Comparison of ENCODE assay signal across 17 mouse cellular contexts in genomic region chr9:90020866-90021265, GRCm38 (mm10). TPM values are rescaled to one million over a fixed set of nuclear protein-coding genes. Genes with fewer than 3 reads are reported as not detected.
A peak's percentile ranks its signal among the peaks of the same experiment; 100 is the strongest.
DNase-seq lines count a peak whose midpoint lies in the region; ATAC-seq and TF ChIP-seq lines count a peak whose summit lies in the region.
"Had no signal": no experiment of that assay in that cellular context is flagged by ENCODE, and none has a peak within 500 bp of the region (broad histone marks: within the 10 kb centered on the region; RNA-seq: fewer than 3 reads in every experiment).

No protein-coding gene starts in this region.

- H3K27me3 ChIP-seq in forebrain, postnatal 0 days (ENCODE audit: insufficient read depth, low read length): no peaks in the 10 kb centered on the region
- H3K27me3 ChIP-seq in forebrain, embryonic 16.5 days (replicated peaks; ENCODE audit: control insufficient read depth, insufficient read depth, low read length): no peaks in the 10 kb centered on the region
- H3K27me3 ChIP-seq: embryonic facial prominence, embryonic 12.5 days; hindbrain, embryonic 13.5 days; liver, embryonic 13.5 days had no signal

- H3K4me3 ChIP-seq in forebrain, postnatal 0 days (ENCODE audit: low read depth, low read length): no peak overlapping the region
- H3K4me3 ChIP-seq in forebrain, embryonic 16.5 days (replicated peaks; ENCODE audit: low read length): no peak overlapping the region
- H3K4me3 ChIP-seq: embryonic facial prominence, embryonic 12.5 days; hindbrain, embryonic 13.5 days; liver, embryonic 13.5 days had no signal

- no peaks in the 10 kb centered on the region for H3K36me3 ChIP-seq in forebrain, postnatal 0 days (ENCODE audit: insufficient read depth)
- no peaks in the 10 kb centered on the region for H3K36me3 ChIP-seq in forebrain, embryonic 16.5 days (ENCODE audit: control insufficient read depth, insufficient read depth)
- H3K36me3 ChIP-seq: embryonic facial prominence, embryonic 12.5 days; hindbrain, embryonic 13.5 days; liver, embryonic 13.5 days had no signal

- H3K4me2 ChIP-seq in forebrain, postnatal 0 days (ENCODE audit: low read depth): no peak overlapping the region
- no peak overlapping the region for H3K4me2 ChIP-seq in forebrain, embryonic 16.5 days (ENCODE audit: low read length)
- H3K4me2 ChIP-seq: embryonic facial prominence, embryonic 12.5 days; hindbrain, embryonic 13.5 days; liver, embryonic 13.5 days had no signal

- no peaks in the 10 kb centered on the region for H3K9me3 ChIP-seq in forebrain, postnatal 0 days (ENCODE audit: low read length)
- H3K9me3 ChIP-seq in forebrain, embryonic 16.5 days (ENCODE audit: control insufficient read depth, low read length): no peaks in the 10 kb centered on the region
- H3K9me3 ChIP-seq: embryonic facial prominence, embryonic 12.5 days; hindbrain, embryonic 13.5 days; liver, embryonic 13.5 days had no signal

- 62% methylated on average over 6 of the region's 6 CpGs for WGBS in forebrain, postnatal 0 days
- 68% methylated on average over 6 of the region's 6 CpGs for WGBS in forebrain, embryonic 16.5 days

- intact Hi-C loops in left cerebral cortex, postnatal 25 days (cut with DNase I): no loop called here

- TF ChIP-seq CTCF in forebrain, postnatal 0 days (IDR thresholded peaks at IDR 0.05; ENCODE audit: low read depth): no peak

- H3K4me1 ChIP-seq in forebrain, postnatal 0 days (ENCODE audit: insufficient read depth): no peaks in the 10 kb centered on the region
- no peaks in the 10 kb centered on the region for H3K4me1 ChIP-seq in forebrain, embryonic 16.5 days (replicated peaks; ENCODE audit: control insufficient read depth, insufficient read depth, low read length)
- H3K4me1 ChIP-seq: embryonic facial prominence, embryonic 12.5 days; hindbrain, embryonic 13.5 days; liver, embryonic 13.5 days had no signal

- ATAC-seq in forebrain, postnatal 0 days: peak; percentile 65
- no peak for ATAC-seq in forebrain, embryonic 16.5 days
- ATAC-seq in erythroblast, adult 5-6 weeks (replicated peaks; ENCODE audit: low FRiP score, poor library complexity, severe bottlenecking): no peak
- ATAC-seq: intestine, embryonic 16.5 days had no signal

- H3K27ac ChIP-seq in forebrain, postnatal 0 days (ENCODE audit: low read depth, low read length): no peak overlapping the region
- H3K27ac ChIP-seq in forebrain, embryonic 16.5 days (ENCODE audit: low read length): no peak overlapping the region
- H3K27ac ChIP-seq: embryonic facial prominence, embryonic 12.5 days; hindbrain, embryonic 13.5 days; liver, embryonic 13.5 days had no signal

- no peak overlapping the region for H3K9ac ChIP-seq in forebrain, postnatal 0 days
- no peak overlapping the region for H3K9ac ChIP-seq in forebrain, embryonic 16.5 days (replicated peaks; ENCODE audit: low read depth, low read length)
- H3K9ac ChIP-seq: embryonic facial prominence, embryonic 12.5 days; hindbrain, embryonic 13.5 days; liver, embryonic 13.5 days had no signal

- peak; percentile 14 for DNase-seq in forebrain, postnatal 0 days
- DNase-seq in layer of hippocampus, postnatal 14 days (ENCODE audit: low spot score in 2 of 2): peak; percentile 60 to 84
- DNase-seq in left cerebral cortex, postnatal 25 days (ENCODE audit: low spot score in 2 of 2): peak; percentile 64 to 73
- peak; percentile 10 for DNase-seq in right cerebral cortex, postnatal 4 days
- DNase-seq in testis, postnatal 14 days (ENCODE audit: low spot score): no peak
- no peak for DNase-seq in yolk sac, embryonic 10.5 days (ENCODE audit: low spot score)
- DNase-seq: cerebellum, adult 11 months; gastrocnemius, postnatal 36 days; liver, embryonic 13.5 days; midbrain, embryonic 14.5 days; retina, postnatal 1 day had no signal

RNA-seq across cellular contexts. Expression of gene Ctsh, which starts 33.1 kb away (rescaled TPM):
- 19.6 and 29.9 TPM in 2 replicates for total RNA-seq in forebrain, postnatal 0 days (2014; rRNA removed)
- 35.8 and 47.8 TPM in 2 replicates for polyA plus RNA-seq in forebrain, postnatal 0 days (2015; fragmentation: Nextera tagmentation; extraction: Ambion mirVana)
- polyA plus RNA-seq in forebrain, embryonic 16.5 days (2015; fragmentation: Nextera tagmentation; extraction: Ambion mirVana): 18.9 and 28.1 TPM in 2 replicates
- total RNA-seq in layer of hippocampus, postnatal 14 days (2021): 10 to 100 TPM; 19.0 to 25.6 TPM
- total RNA-seq in left cerebral cortex, postnatal 25 days (2021): 10 to 100 TPM; 20.5 TPM
- total RNA-seq in erythroblast, adult 5-6 weeks (2015; ENCODE audit: low replicate concordance): 61.0 and 131 TPM in 2 replicates
- 25.6 and 30.1 TPM in 2 replicates for total RNA-seq in erythroblast, adult 5-6 weeks (2017; ENCODE audit: low replicate concordance)
- total RNA-seq: MEL had no signal

Comparison
In these comparisons a context has a peak if more than half of its experiments do, and no peak if none do; other contexts are left out.
1. DNase-seq: peak in forebrain, postnatal 0 days (single experiment), layer of hippocampus, postnatal 14 days (2 of 2), left cerebral cortex, postnatal 25 days (2 of 2) and right cerebral cortex, postnatal 4 days (single experiment); none in testis, postnatal 14 days (single experiment) and yolk sac, embryonic 10.5 days (single experiment).